Mouse (Mus musculus): ENCODE results near the gene Fnd3c2. TPM values are rescaled to one million over a fixed set of nuclear protein-coding genes. Genes with fewer than 3 reads are reported as not detected.
"Not testable (repeated sequence)": the region's sequence is repeated elsewhere in the genome, so short reads cannot be mapped to it uniquely, and the experiment has no call there.

Fnd3c2 gene
- not detected in 2 replicates for polyA plus RNA-seq (2015; fragmentation: Nextera tagmentation; extraction: Ambion mirVana)

DNA sequence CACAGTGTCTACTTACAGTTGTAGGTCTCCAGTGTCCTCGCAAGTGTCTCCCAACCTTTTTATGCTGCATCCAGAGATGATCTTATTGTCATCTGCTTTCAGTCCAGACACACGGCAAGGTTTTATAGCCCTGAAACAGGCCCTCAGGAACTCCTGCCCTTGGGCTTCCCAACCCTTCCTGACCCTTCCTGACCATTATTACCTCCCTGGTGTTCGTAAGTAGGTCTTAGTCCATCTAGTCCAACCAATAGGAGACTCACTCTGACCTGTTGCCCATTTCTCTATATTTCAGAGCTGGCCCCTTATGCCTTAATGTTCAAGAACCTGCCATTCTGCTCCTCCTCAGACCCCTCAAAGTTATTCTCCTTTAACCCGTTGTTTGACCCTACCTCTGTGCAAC, at the start of gene Fnd3c2:
Fnd3c2 (minus strand) TSS at position 101 of the 400 bp plus-strand sequence.
- Histone ChIP-seq H3K9ac (replicated peaks) (no peak within 1 kb of the TSS), H3K4me1 (no peaks in the 10 kb centered on the region), H3K9me3 (replicated peaks) (no peaks in the 10 kb centered on the region), H3K4me2 (no peak within 1 kb of the TSS), H3K36me3 (no peaks in the 10 kb centered on the region), H3K4me3 (replicated peaks) (no peak within 1 kb of the TSS), H3K27me3 (replicated peaks) (no peaks in the 10 kb centered on the region), H3K27ac (replicated peaks) (no peak within 1 kb of the TSS)
- no peak for ATAC-seq (ENCODE audit: low FRiP score)
- WGBS: 82% methylated on average over 4 of the region's 4 CpGs

DNA sequence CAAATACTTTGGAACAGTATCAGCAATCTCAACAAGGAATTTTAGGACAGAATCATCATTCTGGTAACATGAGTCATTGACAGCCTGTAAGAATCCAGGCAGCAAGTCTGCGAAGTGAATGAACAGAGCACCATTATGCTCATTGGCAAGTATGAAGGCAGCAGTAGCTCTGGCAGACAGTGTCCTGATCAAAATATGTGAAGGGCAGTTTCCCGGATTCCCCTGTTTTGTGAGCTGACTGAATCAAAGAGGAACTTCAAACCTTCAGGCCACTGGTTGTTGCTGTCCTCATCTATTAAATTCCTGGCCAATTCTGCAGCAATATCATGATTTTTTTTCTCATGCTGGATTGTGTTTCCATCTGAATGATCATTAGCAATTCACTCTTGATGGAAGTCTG, 29.3 kb upstream of the Fnd3c2 start:
- H3K9me3 ChIP-seq (replicated peaks): no peaks in the 10 kb centered on the region
- H3K4me3 ChIP-seq (replicated peaks): no peak overlapping the region
- no peak overlapping the region for H3K4me2 ChIP-seq
- WGBS: 92% methylated on average over 2 of the region's 2 CpGs
- no peaks in the 10 kb centered on the region for H3K36me3 ChIP-seq
- H3K27me3 ChIP-seq (replicated peaks): no peaks in the 10 kb centered on the region
- no peak for ATAC-seq (ENCODE audit: low FRiP score)
- no peak overlapping the region for H3K9ac ChIP-seq (replicated peaks)
- no peak overlapping the region for H3K27ac ChIP-seq (replicated peaks)
- H3K4me1 ChIP-seq: no peaks in the 10 kb centered on the region

GRCm38 (mm10) chrX:106221058-106221457, 34.1 kb downstream of the Fnd3c2 start, which contains the start of gene Taf9b:
Taf9b (minus strand) TSS chrX:106221158.
- ATAC-seq (ENCODE audit: low FRiP score): no peak
- Histone ChIP-seq H3K27me3 (replicated peaks) (0 out of 2 replicates have a peak, but pooled peaks cover 3% of the 10 kb centered on the region), H3K27ac (replicated peaks) (peak within 1 kb of the TSS; percentile 90), H3K9me3 (replicated peaks) (no peaks in the 10 kb centered on the region), H3K4me2 (peak within 1 kb of the TSS; percentile 53), H3K4me1 (no peaks in the 10 kb centered on the region; the same call in 1 of the 2 replicates), H3K4me3 (replicated peaks) (peak within 1 kb of the TSS; percentile 57), H3K36me3 (no peaks in the 10 kb centered on the region), H3K9ac (replicated peaks) (no peak within 1 kb of the TSS)
- WGBS: 92% methylated on average over 16 of the region's 25 CpGs

DNA sequence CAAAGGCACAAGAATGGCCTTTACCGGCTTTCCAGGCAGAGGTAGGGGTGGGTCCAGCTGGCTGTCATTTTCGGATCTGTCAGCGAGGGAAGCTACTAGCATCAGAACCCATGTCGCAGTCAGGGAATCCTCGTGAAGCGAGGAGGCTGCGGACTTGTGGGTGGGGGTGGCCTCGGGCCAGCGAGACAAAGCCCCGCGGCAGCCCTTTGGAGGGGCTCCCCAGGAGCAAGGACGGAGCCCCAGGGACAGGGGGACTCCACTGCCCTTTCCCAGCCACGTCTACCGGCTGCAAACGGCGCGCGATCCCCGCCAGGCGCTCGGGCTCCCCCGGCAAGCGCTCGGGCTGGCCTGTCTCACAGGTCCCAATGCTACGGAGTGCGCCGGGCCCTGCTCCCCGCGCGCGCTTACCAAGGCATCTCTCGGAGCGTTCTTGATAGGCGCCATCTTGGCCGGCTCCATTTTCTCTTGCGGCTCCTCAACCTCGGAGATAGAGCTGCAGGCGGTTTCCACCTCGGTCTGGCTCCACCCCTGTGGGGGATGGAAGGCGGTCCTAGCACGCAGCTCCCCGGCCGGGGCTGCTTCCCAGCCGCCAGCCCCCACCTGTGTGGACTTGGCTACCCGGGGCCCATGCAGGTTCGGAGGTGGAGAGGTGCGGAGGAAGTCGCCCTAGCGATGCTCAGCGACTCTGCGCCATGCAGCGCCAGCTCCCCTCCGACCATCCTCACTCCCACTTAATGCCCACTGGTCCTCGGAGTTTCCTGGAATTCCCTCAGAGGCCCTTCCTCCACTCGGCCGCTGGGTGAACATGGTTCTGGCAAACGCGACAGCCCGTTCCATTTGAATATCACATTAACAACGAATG, 35.8 kb downstream of the Fnd3c2 start:
- Histone ChIP-seq H3K4me2 (peak overlapping the region; percentile 53), H3K9me3 (replicated peaks) (no peaks in the 10 kb centered on the region), H3K4me1 (no peaks in the 10 kb centered on the region; the same call in 1 of the 2 replicates), H3K27ac (replicated peaks) (peak overlapping the region; percentile 90), H3K4me3 (replicated peaks) (peak overlapping the region; percentile 57), H3K9ac (replicated peaks) (peak overlapping the region; percentile 61), H3K36me3 (no peaks in the 10 kb centered on the region), H3K27me3 (replicated peaks) (no peaks in the 10 kb centered on the region)
- peak; percentile 95 for ATAC-seq (ENCODE audit: low FRiP score)
- 24% methylated on average over 58 of the region's 60 CpGs for WGBS

DNA sequence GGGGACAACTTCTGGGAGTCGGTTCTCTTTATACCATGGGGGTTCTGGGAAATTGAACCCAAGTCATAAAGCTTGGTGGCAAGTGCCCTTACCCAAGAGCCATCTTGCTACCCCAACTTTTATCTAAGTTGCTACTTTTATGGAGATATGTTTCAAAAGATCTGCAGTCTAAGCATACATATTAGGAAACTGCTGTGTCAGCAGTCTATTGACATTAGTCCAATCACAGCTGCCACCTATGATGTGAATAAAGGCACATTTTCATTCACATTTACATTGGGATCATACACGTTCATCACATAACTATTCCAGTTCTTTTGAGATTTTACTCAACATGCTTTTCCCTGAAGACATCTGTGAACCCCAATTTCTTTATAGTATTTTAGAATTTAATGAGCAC, 46.1 kb downstream of the Fnd3c2 start:
- no peak for ATAC-seq (ENCODE audit: low FRiP score)
- no peaks in the 10 kb centered on the region for H3K4me1 ChIP-seq
- no peaks in the 10 kb centered on the region for H3K9me3 ChIP-seq (replicated peaks)
- no peak overlapping the region for H3K9ac ChIP-seq (replicated peaks)
- 80% methylated on average over 2 of the region's 2 CpGs for WGBS
- H3K27me3 ChIP-seq (replicated peaks): no peaks in the 10 kb centered on the region
- no peak overlapping the region for H3K27ac ChIP-seq (replicated peaks)
- H3K4me2 ChIP-seq: no peak overlapping the region
- H3K4me3 ChIP-seq (replicated peaks): no peak overlapping the region
- no peaks in the 10 kb centered on the region for H3K36me3 ChIP-seq

GRCm38 (mm10) chrX:106198904-106199303, 56.3 kb downstream of the Fnd3c2 start:
- 83% methylated on average over 5 of the region's 5 CpGs for WGBS

DNA sequence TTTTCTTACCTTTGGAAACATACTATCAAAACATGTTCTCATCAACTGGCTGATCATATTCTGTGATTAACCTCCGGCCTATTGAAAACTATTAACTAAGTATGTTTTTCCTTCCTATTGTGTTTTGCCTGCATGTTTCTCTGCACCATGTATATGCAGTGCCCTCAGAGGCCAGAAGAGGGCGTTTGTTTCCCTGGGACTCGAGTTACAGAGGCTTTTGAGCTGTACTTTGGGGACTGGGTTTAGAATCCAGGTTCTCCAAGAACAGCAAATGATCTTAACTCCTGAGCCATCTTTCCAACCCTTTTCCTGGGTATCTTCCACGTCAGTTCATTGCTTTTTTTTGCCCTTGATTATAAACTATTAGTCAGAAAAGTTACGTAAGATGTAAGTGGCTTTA, 57.9 kb downstream of the Fnd3c2 start:
- H3K4me2 ChIP-seq: no peak overlapping the region
- H3K9ac ChIP-seq (replicated peaks): no peak overlapping the region
- no peaks in the 10 kb centered on the region for H3K4me1 ChIP-seq
- H3K27me3 ChIP-seq (replicated peaks): no peaks in the 10 kb centered on the region
- ATAC-seq (ENCODE audit: low FRiP score): no peak
- no peak overlapping the region for H3K4me3 ChIP-seq (replicated peaks)
- H3K27ac ChIP-seq (replicated peaks): no peak overlapping the region
- no peaks in the 10 kb centered on the region for H3K9me3 ChIP-seq (replicated peaks)
- peaks cover 28% of the 10 kb centered on the region; the same call in 1 of the 2 replicates for H3K36me3 ChIP-seq
- WGBS: 73% methylated on average over 5 of the region's 5 CpGs

More at GRCm38 (mm10) chrX:106198904-106199303, 56.3 kb downstream of the Fnd3c2 start:
- Histone ChIP-seq H3K4me1 (no peaks in the 10 kb centered on the region), H3K4me3 (replicated peaks) (no peak overlapping the region), H3K9me3 (replicated peaks) (no peaks in the 10 kb centered on the region), H3K4me2 (no peak overlapping the region), H3K36me3 (peaks cover 29% of the 10 kb centered on the region; the same call in 1 of the 2 replicates), H3K27me3 (replicated peaks) (no peaks in the 10 kb centered on the region), H3K27ac (replicated peaks) (no peak overlapping the region), H3K9ac (replicated peaks) (no peak overlapping the region)
- no peak for ATAC-seq (ENCODE audit: low FRiP score)

- 96% methylated on average over 6 of the region's 6 CpGs for WGBS
Measured at GRCm38 (mm10) chrX:106194361-106194760, 60.8 kb downstream of the Fnd3c2 start.

DNA sequence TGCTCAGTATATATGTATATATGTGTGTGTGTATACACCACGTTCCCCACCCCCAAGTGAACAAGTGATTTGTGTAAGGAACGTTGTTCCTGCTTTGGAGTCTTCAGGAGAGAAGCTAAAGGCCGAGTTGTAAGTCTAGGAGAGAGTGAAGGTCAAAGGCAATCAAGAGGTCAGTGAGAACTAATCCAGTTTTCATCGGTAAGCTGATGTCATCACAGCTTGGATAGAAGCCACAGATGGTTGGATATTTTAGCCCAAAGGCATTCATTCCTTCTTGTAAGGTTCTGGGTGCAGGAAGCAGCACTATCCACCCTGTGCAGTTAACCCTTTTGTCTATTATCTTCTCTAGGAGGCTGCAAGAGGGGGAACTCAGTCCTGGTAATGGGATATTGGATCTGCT, 65.1 kb downstream of the Fnd3c2 start:
- Histone ChIP-seq H3K27ac (replicated peaks) (no peak overlapping the region), H3K4me2 (peak overlapping the region; percentile 64; the same call in 1 of the 2 replicates), H3K27me3 (replicated peaks) (no peaks in the 10 kb centered on the region), H3K9me3 (replicated peaks) (no peaks in the 10 kb centered on the region), H3K4me1 (peaks cover 24% of the 10 kb centered on the region), H3K36me3 (0 out of 2 replicates have a peak, but pooled peaks cover 6% of the 10 kb centered on the region), H3K9ac (replicated peaks) (no peak overlapping the region), H3K4me3 (replicated peaks) (no peak overlapping the region)
- no peak for ATAC-seq (ENCODE audit: low FRiP score)
- WGBS: 49% methylated on average over 4 of the region's 4 CpGs

More at GRCm38 (mm10) chrX:106194361-106194760, 60.8 kb downstream of the Fnd3c2 start:
- not testable (repeated sequence) for H3K4me2 ChIP-seq; H3K27ac ChIP-seq (replicated peaks); H3K27me3 ChIP-seq (replicated peaks); H3K4me1 ChIP-seq; H3K4me3 ChIP-seq (replicated peaks); H3K9ac ChIP-seq (replicated peaks); H3K9me3 ChIP-seq (replicated peaks); ATAC-seq (ENCODE audit: low FRiP score)
- H3K36me3 ChIP-seq: peaks cover 24% of the 10 kb centered on the region; the same call in 1 of the 2 replicates

DNA sequence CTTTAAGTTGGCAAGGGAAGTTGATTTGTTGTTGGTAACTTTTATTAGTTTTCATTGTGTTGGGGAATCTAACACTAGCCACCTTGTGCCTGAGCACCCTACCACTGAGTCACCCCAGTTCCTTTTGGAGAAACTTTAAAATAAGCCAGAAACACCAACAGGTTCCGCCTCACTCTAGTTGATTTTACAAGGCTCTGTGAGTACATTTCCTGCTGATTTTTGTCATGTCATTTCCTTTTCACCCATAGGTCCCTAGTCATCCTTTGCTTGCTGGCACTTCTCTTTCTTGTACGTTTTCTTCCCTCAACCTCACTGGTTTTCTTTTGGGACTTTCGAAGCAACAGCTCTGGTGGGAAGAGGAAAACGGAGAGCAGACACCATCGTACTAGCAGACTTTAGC, 65.8 kb downstream of the Fnd3c2 start:
- Histone ChIP-seq H3K27me3 (replicated peaks) (no peaks in the 10 kb centered on the region), H3K27ac (replicated peaks) (no peak overlapping the region; the same call in 1 of the 2 replicates), H3K4me1 (peaks cover 24% of the 10 kb centered on the region), H3K9me3 (replicated peaks) (no peaks in the 10 kb centered on the region), H3K4me2 (peak overlapping the region; percentile 64), H3K9ac (replicated peaks) (no peak overlapping the region), H3K36me3 (0 out of 2 replicates have a peak, but pooled peaks cover 3% of the 10 kb centered on the region), H3K4me3 (replicated peaks) (peak overlapping the region; percentile 50)
- 55% methylated on average over 5 of the region's 5 CpGs for WGBS
- ATAC-seq (ENCODE audit: low FRiP score): no peak

DNA sequence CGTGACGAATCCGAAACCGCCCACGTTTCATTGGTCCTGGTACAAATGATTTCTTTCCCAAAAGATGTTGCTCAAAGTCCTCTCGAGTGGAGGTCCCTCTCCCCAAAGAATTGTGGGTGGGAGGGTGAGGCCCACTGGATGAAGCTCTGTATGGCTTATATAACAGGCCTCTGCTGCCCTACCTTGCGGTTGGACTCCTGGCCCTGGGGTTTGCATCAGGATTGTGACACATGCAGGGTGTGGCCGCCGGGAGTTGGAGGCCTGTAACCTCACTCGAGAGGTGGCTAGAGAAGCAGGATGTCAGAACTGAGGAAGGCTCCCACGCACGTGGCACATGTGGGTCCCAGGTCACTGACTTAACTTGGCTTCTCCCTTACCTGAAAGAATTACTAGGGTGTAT, 67.4 kb downstream of the Fnd3c2 start:
- peak overlapping the region; percentile 73 for H3K27ac ChIP-seq (replicated peaks)
- peak overlapping the region; percentile 51 for H3K9ac ChIP-seq (replicated peaks)
- no peaks in the 10 kb centered on the region for H3K27me3 ChIP-seq (replicated peaks)
- no peak for ATAC-seq (ENCODE audit: low FRiP score)
- H3K9me3 ChIP-seq (replicated peaks): no peaks in the 10 kb centered on the region
- WGBS: 14% methylated on average over 12 of the region's 12 CpGs
- no peaks in the 10 kb centered on the region for H3K36me3 ChIP-seq
- peaks cover 24% of the 10 kb centered on the region for H3K4me1 ChIP-seq
- peak overlapping the region; percentile 50 for H3K4me3 ChIP-seq (replicated peaks)
- H3K4me2 ChIP-seq: peak overlapping the region; percentile 64
